Mouse (Mus musculus) midbrain, embryonic 16.5 days (tissue): ENCODE measurements at regions not wholly inside any gene's neighbourhood (a gene's known extent, or its start where the extent isn't known, plus 50 kb on each side); places are given as distances from the start of the nearest gene placed in this dataset.
A peak's percentile ranks its signal among the peaks of the same experiment; 100 is the strongest.

Experiments
- ATAC-seq: fragments of 200-750 bp; cut with Nextera tagmentation; 2 replicates; pipeline ENCODE4 v1.8.0; 2017; ENCODE audit warnings: moderate TSS enrichment
- H3K27ac ChIP-seq: fragments of 300-500 bp; sonication (generic); 2 replicates; pipeline ENCODE4 v1.5.1; 2014; ENCODE audit warnings: mild to moderate bottlenecking, low read length, mixed read lengths
- H3K27me3 ChIP-seq: fragments of 300-500 bp; sonication (generic); 2 replicates; pipeline ENCODE4 v1.6.1; 2014; ENCODE audit warnings: low read depth, low read length, mixed read lengths; ENCODE audit not compliant: control insufficient read depth, insufficient read depth
- H3K36me3 ChIP-seq: fragments of 300-500 bp; sonication (generic); 2 replicates; pipeline ENCODE4 v1.6.1; 2014; ENCODE audit warnings: mild to moderate bottlenecking, low read length, moderate library complexity, mixed read lengths; ENCODE audit not compliant: control insufficient read depth, insufficient read depth
- H3K4me1 ChIP-seq: fragments of 300-500 bp; sonication (generic); 2 replicates; pipeline ENCODE4 v1.6.1; 2014; ENCODE audit warnings: mild to moderate bottlenecking, low read length, mixed read lengths; ENCODE audit not compliant: control insufficient read depth, insufficient read depth
- H3K4me2 ChIP-seq: fragments of 300-500 bp; sonication (generic); 2 replicates; pipeline ENCODE4 v1.6.1; 2014; ENCODE audit warnings: mild to moderate bottlenecking, low read length, mixed read lengths
- H3K4me3 ChIP-seq: fragments of 300-500 bp; sonication (generic); 2 replicates; pipeline ENCODE4 v1.5.1; 2014; ENCODE audit warnings: low read depth, mild to moderate bottlenecking, low read length, moderate library complexity, mixed read lengths
- H3K9ac ChIP-seq: fragments of 300-500 bp; sonication (generic); 2 replicates; pipeline ENCODE4 v1.6.1; 2014; ENCODE audit warnings: low read depth, low read length, mixed read lengths
- H3K9me3 ChIP-seq: fragments of 300-500 bp; sonication (generic); replicated peaks from 2 replicates; pipeline ENCODE4 v1.6.1; 2014; ENCODE audit warnings: mild to moderate bottlenecking, low read length, mixed read lengths; ENCODE audit not compliant: control insufficient read depth, poor library complexity, severe bottlenecking
- whole genome bisulfite sequencing: fragments of 180-500 bp; shearing (Covaris S2); extraction: QIAGEN DNeasy Blood & Tissue Kit; methylation state at CpG from one replicate; pipeline ENCODE4 v1.1.7; 2014; 5-methylcytosine and 5-hydroxymethylcytosine counted together

DNA sequence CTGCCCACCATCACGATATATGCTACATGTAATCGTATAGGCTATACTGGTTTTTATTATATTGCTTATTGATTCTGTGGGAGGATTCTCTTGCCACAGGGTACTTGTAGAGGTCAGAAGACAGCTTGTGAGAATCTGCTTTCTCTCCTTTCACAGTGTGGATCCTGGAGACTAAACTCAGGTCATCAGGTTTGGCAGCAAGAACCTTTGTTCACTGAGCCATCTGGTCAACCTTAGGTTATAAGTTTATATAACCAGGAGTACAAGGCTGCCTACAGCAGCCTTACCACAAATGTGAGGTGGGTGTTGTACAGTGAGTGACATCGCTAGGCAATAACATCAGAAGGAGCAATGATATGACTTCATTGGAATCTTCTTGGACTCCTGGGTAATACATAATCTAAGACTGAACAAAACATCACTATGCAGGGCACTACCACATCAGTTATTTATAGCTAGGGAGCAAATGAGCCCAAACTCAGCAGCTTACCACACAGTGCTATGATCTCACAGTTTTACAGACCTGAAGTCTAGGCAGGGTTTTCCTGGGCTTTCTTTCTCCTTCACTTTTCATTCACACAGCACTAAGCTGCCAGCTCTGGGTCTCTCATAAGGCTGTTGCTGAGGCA, 89.0 kb downstream of the Gm815 start:
- no peak for ATAC-seq
- Histone ChIP-seq H3K27me3 (no peaks in the 10 kb centered on the region), H3K36me3 (no peaks in the 10 kb centered on the region), H3K9me3 (no peaks in the 10 kb centered on the region), H3K9ac (no peak overlapping the region), H3K27ac (no peak overlapping the region), H3K4me1 (peaks cover 21% of the 10 kb centered on the region), H3K4me2 (no peak overlapping the region), H3K4me3 (no peak overlapping the region)
- WGBS = 93% methylated on average over 3 of the region's 3 CpGs

DNA sequence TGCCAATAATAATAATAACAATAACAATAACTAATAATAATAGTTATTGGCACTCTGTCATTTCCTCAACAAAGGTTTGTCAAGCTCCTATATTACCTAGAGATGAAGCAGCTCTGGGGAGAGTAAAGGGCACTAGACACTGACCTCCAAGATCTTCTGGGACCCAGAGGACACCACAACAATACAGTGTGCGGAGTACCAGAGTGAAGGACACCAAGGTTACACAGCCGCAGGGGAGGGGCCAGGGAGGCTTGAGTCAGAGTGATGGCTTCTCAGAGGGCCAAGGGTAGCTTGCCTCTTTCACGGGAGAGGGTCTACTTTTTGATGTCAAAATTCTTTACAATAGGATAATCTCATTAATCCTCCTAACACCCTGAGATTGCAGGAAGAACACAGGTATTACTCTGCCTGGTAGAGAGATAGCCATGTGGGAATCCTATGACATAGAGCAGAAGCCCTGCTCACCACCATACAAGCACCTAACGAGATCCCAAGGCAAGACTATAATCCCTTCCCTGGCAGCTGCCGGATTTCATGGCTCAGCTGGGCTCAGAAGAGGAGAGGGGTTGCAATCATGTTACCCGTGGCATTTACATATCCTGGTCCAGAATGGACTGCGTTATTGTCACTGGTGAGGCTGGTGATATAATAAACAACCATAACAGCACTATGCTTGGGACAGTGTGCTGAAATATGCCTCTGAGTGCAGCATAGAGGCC, 91.1 kb downstream of the Gm815 start:
- 22% methylated on average over 7 of the region's 7 CpGs for WGBS
- H3K4me1 ChIP-seq = peaks cover 21% of the 10 kb centered on the region
- no peaks in the 10 kb centered on the region for H3K9me3 ChIP-seq
- H3K27ac ChIP-seq = peak overlapping the region; percentile 7; the same call in 1 of the 2 replicates
- H3K4me2 ChIP-seq = no peak overlapping the region
- H3K27me3 ChIP-seq = no peaks in the 10 kb centered on the region
- no peaks in the 10 kb centered on the region for H3K36me3 ChIP-seq
- peak; percentile 40; the same call in 1 of the 2 replicates for ATAC-seq
- no peak overlapping the region for H3K9ac ChIP-seq
- no peak overlapping the region for H3K4me3 ChIP-seq

DNA sequence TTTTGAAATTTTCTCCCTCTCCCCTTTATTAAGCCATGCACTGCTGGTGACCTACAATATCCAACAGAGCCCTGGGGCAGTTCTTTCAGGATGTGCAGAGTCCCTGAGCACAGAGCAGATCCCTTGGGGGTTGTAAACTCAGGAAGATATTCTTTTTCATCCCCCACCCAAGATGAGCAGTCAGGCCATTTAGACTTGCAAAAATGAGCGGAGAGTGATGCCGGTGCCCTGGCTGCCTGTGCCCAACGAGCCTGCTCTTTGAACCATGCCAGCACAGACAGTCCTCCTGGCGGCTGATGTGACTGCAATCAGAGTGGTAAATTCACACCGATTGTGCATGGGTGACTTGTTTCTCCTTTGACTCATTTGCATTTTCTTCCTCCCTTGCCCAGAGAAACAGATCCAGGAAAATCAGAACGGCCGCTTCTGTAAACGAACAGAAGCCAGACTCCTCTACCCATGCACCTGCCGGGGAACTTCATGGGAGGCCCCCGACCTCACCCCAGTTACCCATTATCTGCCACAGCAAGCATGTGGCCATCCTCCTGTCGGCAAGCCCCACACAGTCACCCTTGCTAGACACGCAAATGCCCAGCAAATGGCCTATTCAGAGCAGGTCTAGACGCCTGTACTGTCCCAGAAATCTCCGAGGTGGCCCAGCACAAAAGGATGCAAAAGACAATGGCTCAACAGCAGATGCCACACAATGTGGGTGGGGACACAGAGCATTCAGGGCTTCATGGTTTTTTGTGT, 92.4 kb downstream of the Gm815 start:
- ATAC-seq = peak; percentile 69
- H3K27ac ChIP-seq = peak overlapping the region; percentile 61
- H3K4me2 ChIP-seq = peak overlapping the region; percentile 34
- no peaks in the 10 kb centered on the region for H3K9me3 ChIP-seq
- peaks cover 21% of the 10 kb centered on the region for H3K4me1 ChIP-seq
- WGBS = 7% methylated on average over 14 of the region's 14 CpGs
- H3K4me3 ChIP-seq = no peak overlapping the region
- H3K9ac ChIP-seq = peak overlapping the region; percentile 44; the same call in 1 of the 2 replicates
- H3K27me3 ChIP-seq = no peaks in the 10 kb centered on the region
- no peaks in the 10 kb centered on the region for H3K36me3 ChIP-seq

DNA sequence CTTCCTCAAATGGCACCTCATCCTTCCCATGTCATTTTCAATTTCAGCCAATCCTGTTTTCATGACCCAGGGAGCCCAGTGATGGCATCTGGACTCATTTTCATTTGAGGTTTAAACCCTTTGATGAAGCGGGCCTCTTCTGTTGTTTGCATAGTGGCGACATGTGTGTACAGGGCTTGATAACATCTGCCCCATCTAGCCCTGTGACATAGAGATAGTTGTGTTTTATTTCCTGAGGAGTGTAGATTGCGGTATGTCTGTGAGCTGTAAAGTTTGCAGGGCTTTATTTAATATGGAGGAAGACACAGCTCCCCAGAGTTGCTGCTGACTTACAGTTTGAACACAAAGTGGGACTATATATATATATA, 92.9 kb downstream of the Gm815 start:
- no peaks in the 10 kb centered on the region for H3K9me3 ChIP-seq
- H3K4me3 ChIP-seq = no peak overlapping the region
- no peaks in the 10 kb centered on the region for H3K27me3 ChIP-seq
- H3K27ac ChIP-seq = peak overlapping the region; percentile 61
- H3K4me2 ChIP-seq = no peak overlapping the region
- no peaks in the 10 kb centered on the region for H3K36me3 ChIP-seq
- H3K4me1 ChIP-seq = peaks cover 19% of the 10 kb centered on the region
- no peak overlapping the region; the same call in 1 of the 2 replicates for H3K9ac ChIP-seq
- ATAC-seq = no peak
- WGBS = 42% methylated on average over 3 of the region's 3 CpGs

DNA sequence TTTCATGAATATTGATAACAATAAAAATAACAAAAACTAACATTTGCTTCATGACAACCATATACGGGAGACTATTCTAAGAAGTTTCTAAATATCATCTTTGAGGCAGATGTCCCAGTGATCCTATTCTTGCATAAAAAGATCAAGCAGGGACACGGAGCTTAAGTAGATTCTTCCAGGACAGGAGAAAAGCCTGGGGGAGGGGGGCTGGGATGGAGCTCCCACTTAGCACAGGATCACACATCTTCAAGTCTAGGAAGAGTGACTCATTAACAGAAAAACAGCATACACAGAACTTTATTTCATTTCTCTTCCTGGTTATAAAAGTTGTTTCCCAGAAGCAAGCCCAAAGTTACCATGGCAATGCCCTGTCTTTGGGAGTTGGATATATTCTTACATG, 93.6 kb downstream of the Gm815 start:
- H3K9me3 ChIP-seq = no peaks in the 10 kb centered on the region
- no peaks in the 10 kb centered on the region for H3K36me3 ChIP-seq
- no peak for ATAC-seq
- H3K27ac ChIP-seq = no peak overlapping the region
- no peaks in the 10 kb centered on the region for H3K27me3 ChIP-seq
- no peak overlapping the region for H3K4me2 ChIP-seq
- H3K9ac ChIP-seq = no peak overlapping the region
- peaks cover 19% of the 10 kb centered on the region for H3K4me1 ChIP-seq
- 50% methylated on average over 2 of the region's 2 CpGs for WGBS
- no peak overlapping the region for H3K4me3 ChIP-seq

DNA sequence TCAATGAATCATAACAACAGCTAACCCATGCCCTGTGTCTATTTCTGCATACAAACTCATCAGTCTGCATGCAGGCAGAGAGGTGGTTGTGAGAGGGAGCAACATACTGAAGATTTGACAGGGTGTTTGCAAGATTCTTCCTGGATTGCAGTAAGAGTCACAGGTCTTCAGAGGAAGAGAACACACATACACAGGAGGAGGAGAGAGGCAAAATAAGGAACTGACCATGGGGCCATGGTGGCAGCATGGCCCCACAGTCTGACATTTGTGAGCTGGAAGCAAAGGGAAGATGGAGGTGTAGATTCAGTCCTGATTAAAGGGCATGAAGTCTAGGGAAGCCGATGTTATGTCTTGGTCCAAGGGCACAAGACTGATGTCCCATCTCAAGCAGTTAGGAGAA, 101.0 kb downstream of the Gm815 start:
- no peaks in the 10 kb centered on the region for H3K9me3 ChIP-seq
- H3K4me1 ChIP-seq = no peaks in the 10 kb centered on the region
- no peaks in the 10 kb centered on the region for H3K27me3 ChIP-seq
- ATAC-seq = no peak
- H3K9ac ChIP-seq = no peak overlapping the region
- H3K4me2 ChIP-seq = no peak overlapping the region
- H3K36me3 ChIP-seq = no peaks in the 10 kb centered on the region
- WGBS = 90% methylated on average over 1 of the region's 1 CpGs
- H3K27ac ChIP-seq = no peak overlapping the region
- H3K4me3 ChIP-seq = no peak overlapping the region

DNA sequence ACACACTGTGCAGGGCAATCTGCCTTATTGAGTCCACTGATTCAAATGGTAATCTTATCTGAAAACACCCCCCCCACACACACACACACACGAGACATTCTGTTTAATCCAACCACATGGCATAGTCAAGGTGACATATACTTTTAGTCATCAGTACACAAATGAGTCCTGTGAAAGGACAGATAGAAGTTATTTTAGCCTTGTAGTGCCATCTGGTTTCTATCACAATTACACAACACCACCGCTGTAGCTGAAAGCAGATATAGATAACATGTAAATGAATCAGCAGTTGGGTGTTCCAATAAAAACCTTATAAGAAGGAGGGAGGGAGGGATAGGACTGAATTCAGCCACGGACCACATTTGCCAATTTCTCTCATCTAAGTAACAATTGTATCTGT, 101.5 kb downstream of the Gm815 start:
- H3K27me3 ChIP-seq = no peaks in the 10 kb centered on the region
- H3K9ac ChIP-seq = no peak overlapping the region
- H3K9me3 ChIP-seq = no peaks in the 10 kb centered on the region
- no peak overlapping the region for H3K4me2 ChIP-seq
- no peaks in the 10 kb centered on the region for H3K36me3 ChIP-seq
- WGBS = 70% methylated on average over 3 of the region's 3 CpGs
- H3K4me3 ChIP-seq = no peak overlapping the region
- H3K4me1 ChIP-seq = no peaks in the 10 kb centered on the region
- no peak overlapping the region for H3K27ac ChIP-seq
- no peak for ATAC-seq

DNA sequence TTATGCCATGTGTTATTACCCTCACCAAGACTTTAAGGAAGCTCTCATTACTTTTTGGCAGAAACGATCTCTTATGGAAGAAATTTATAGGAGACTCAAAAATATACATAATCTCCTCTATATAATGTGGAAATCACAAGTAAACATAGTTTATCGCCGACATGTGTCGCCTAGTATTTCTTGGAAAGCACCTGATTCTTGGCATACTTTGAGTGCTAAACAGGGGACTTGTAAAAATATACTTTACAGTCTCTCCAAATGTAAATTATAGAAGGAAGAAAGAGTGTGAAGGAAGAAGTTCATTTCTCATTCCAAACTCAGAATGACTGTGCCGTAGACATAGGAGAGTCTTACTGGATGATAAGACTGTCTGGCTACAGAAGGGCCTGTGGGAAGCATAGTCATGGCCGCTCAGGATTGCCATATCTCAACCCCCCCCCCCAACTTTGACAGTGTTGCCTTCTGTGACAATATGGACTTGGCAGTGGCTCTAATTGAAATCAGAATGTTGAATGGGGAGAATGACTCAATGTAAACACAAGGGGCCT, 102.3 kb downstream of the Gm815 start:
- no peaks in the 10 kb centered on the region for H3K36me3 ChIP-seq
- no peak overlapping the region for H3K4me3 ChIP-seq
- no peak overlapping the region for H3K27ac ChIP-seq
- H3K9me3 ChIP-seq = no peaks in the 10 kb centered on the region
- no peaks in the 10 kb centered on the region for H3K4me1 ChIP-seq
- ATAC-seq = no peak
- H3K4me2 ChIP-seq = no peak overlapping the region
- WGBS = 96% methylated on average over 6 of the region's 6 CpGs
- H3K27me3 ChIP-seq = no peaks in the 10 kb centered on the region
- H3K9ac ChIP-seq = no peak overlapping the region
